Mouse (Mus musculus): ENCODE measurements around the gene Riox1. TPM values are rescaled to one million over a fixed set of nuclear protein-coding genes. Genes with fewer than 3 reads are reported as not detected.
"Not testable (repeated sequence)": the region's sequence is repeated elsewhere in the genome, so short reads cannot be mapped to it uniquely, and the experiment has no call there.

Gene Riox1
- polyA plus RNA-seq, 1 experiment from 2014 or later = 24.7 TPM

- WGBS = 89% methylated on average over 4 of the region's 4 CpGs
- Histone ChIP-seq H3K4me1 (replicated peaks; ENCODE audit: control insufficient read depth, insufficient read depth, low read length) (peaks cover 10% of the 10 kb centered on the region; the same call in 1 of the 2 replicates), H3K27me3 (replicated peaks; ENCODE audit: control insufficient read depth, insufficient read depth, low read length) (no peaks in the 10 kb centered on the region), H3K27ac (ENCODE audit: low read depth, low read length) (no peak overlapping the region), H3K36me3 (ENCODE audit: control insufficient read depth, insufficient read depth, low read length) (no peaks in the 10 kb centered on the region), H3K9ac (ENCODE audit: low read depth, low read length) (no peak overlapping the region), H3K9me3 (ENCODE audit: control insufficient read depth, low read length) (no peaks in the 10 kb centered on the region), H3K4me2 (no peak overlapping the region), H3K4me3 (ENCODE audit: low read depth, low read length) (no peak overlapping the region)
- DNase-seq (ENCODE audit: low spot score) (no peak), ATAC-seq (replicated peaks; ENCODE audit: low FRiP score) (no peak)
These were observed 39.0 kb downstream of the Riox1 start for GRCm38 (mm10) chr12:83989378-83989777.

GRCm38 (mm10) chr12:83997221-83997620 is 46.8 kb downstream of the Riox1 start:
- no peaks in the 10 kb centered on the region for H3K36me3 ChIP-seq (ENCODE audit: control insufficient read depth, insufficient read depth, low read length)
- H3K4me3 ChIP-seq (ENCODE audit: low read depth, low read length) = no peak overlapping the region
- H3K4me2 ChIP-seq = no peak overlapping the region
- no peak overlapping the region for H3K27ac ChIP-seq (ENCODE audit: low read depth, low read length)
- H3K4me1 ChIP-seq (replicated peaks; ENCODE audit: control insufficient read depth, insufficient read depth, low read length) = no peaks in the 10 kb centered on the region; the same call in 1 of the 2 replicates
- ATAC-seq (replicated peaks; ENCODE audit: low FRiP score) (no peak), DNase-seq (ENCODE audit: low spot score) (no peak)
- WGBS = 56% methylated on average over 2 of the region's 2 CpGs
- H3K9me3 ChIP-seq (ENCODE audit: control insufficient read depth, low read length) = no peaks in the 10 kb centered on the region
- no peak overlapping the region for H3K9ac ChIP-seq (ENCODE audit: low read depth, low read length)
- no peaks in the 10 kb centered on the region for H3K27me3 ChIP-seq (replicated peaks; ENCODE audit: control insufficient read depth, insufficient read depth, low read length)

- Histone ChIP-seq H3K36me3 (ENCODE audit: control insufficient read depth, insufficient read depth, low read length) (no peaks in the 10 kb centered on the region), H3K27me3 (replicated peaks; ENCODE audit: control insufficient read depth, insufficient read depth, low read length) (no peaks in the 10 kb centered on the region), H3K4me1 (replicated peaks; ENCODE audit: control insufficient read depth, insufficient read depth, low read length) (no peaks in the 10 kb centered on the region; the same call in 1 of the 2 replicates), H3K9ac (ENCODE audit: low read depth, low read length) (no peak overlapping the region), H3K9me3 (ENCODE audit: control insufficient read depth, low read length) (no peaks in the 10 kb centered on the region), H3K4me2 (no peak overlapping the region), H3K4me3 (ENCODE audit: low read depth, low read length) (no peak overlapping the region), H3K27ac (ENCODE audit: low read depth, low read length) (no peak overlapping the region)
- no peak for ATAC-seq (replicated peaks; ENCODE audit: low FRiP score)
- no peak for DNase-seq (ENCODE audit: low spot score)
- WGBS = 57% methylated on average over 11 of the region's 11 CpGs
These were observed 48.1 kb downstream of the Riox1 start for GRCm38 (mm10) chr12:83998341-83999107.

- H3K4me2 ChIP-seq; H3K9me3 ChIP-seq (ENCODE audit: control insufficient read depth, low read length); H3K9ac ChIP-seq (ENCODE audit: low read depth, low read length); H3K27ac ChIP-seq (ENCODE audit: low read depth, low read length); DNase-seq (ENCODE audit: low spot score); H3K27me3 ChIP-seq (replicated peaks; ENCODE audit: control insufficient read depth, insufficient read depth, low read length); H3K4me1 ChIP-seq (replicated peaks; ENCODE audit: control insufficient read depth, insufficient read depth, low read length); H3K36me3 ChIP-seq (ENCODE audit: control insufficient read depth, insufficient read depth, low read length); H3K4me3 ChIP-seq (ENCODE audit: low read depth, low read length): not testable (repeated sequence)
- 62% methylated on average over 8 of the region's 8 CpGs for WGBS
- peak; percentile 49 for ATAC-seq (replicated peaks; ENCODE audit: low FRiP score)
These were observed 48.8 kb downstream of the Riox1 start for GRCm38 (mm10) chr12:83999237-83999636.

GRCm38 (mm10) chr12:84000418-84000817 is 50.0 kb downstream of the Riox1 start:
- WGBS = 64% methylated on average over 3 of the region's 3 CpGs
- H3K9me3 ChIP-seq (ENCODE audit: control insufficient read depth, low read length) = no peaks in the 10 kb centered on the region

More at GRCm38 (mm10) chr12:84000418-84000817, 50.0 kb downstream of the Riox1 start:
- no peaks in the 10 kb centered on the region; the same call in 1 of the 2 replicates for H3K4me1 ChIP-seq (replicated peaks; ENCODE audit: control insufficient read depth, insufficient read depth, low read length)
- H3K4me3 ChIP-seq (ENCODE audit: low read depth, low read length) = no peak overlapping the region
- DNase-seq (ENCODE audit: low spot score) = no peak
- no peaks in the 10 kb centered on the region for H3K36me3 ChIP-seq (ENCODE audit: control insufficient read depth, insufficient read depth, low read length)
- no peak overlapping the region for H3K4me2 ChIP-seq
- no peak overlapping the region for H3K9ac ChIP-seq (ENCODE audit: low read depth, low read length)
- H3K27ac ChIP-seq (ENCODE audit: low read depth, low read length) = no peak overlapping the region
- no peaks in the 10 kb centered on the region for H3K27me3 ChIP-seq (replicated peaks; ENCODE audit: control insufficient read depth, insufficient read depth, low read length)
- no peak for ATAC-seq (replicated peaks; ENCODE audit: low FRiP score)

Other genes starting within 250 kb of the Riox1 start
- gene Papln, start 187.0 kb upstream of the Riox1 start, polyA plus RNA-seq (2014; fragmentation: Nextera tagmentation; extraction: Ambion mirVana) = 0.57 and 0.58 TPM in 2 replicates
- gene Numb, start 28.7 kb upstream of the Riox1 start, polyA plus RNA-seq (2014; fragmentation: Nextera tagmentation; extraction: Ambion mirVana) = 25.2 and 26.8 TPM in 2 replicates
- gene Heatr4, start 34.2 kb downstream of the Riox1 start, polyA plus RNA-seq (2014; fragmentation: Nextera tagmentation; extraction: Ambion mirVana) = not detected in 2 replicates
- 22.5 and 22.6 TPM in 2 replicates for gene Acot2, start 37.3 kb downstream of the Riox1 start, polyA plus RNA-seq (2014; fragmentation: Nextera tagmentation; extraction: Ambion mirVana)
- gene Acot1, start 58.9 kb downstream of the Riox1 start, polyA plus RNA-seq (2014; fragmentation: Nextera tagmentation; extraction: Ambion mirVana) = 42.9 and 44.2 TPM in 2 replicates
- gene Acot4, start 87.8 kb downstream of the Riox1 start, polyA plus RNA-seq (2014; fragmentation: Nextera tagmentation; extraction: Ambion mirVana) = 8.4 and 8.5 TPM in 2 replicates
- not detected in 2 replicates for gene Gm49366, start 88.3 kb downstream of the Riox1 start, polyA plus RNA-seq (2014; fragmentation: Nextera tagmentation; extraction: Ambion mirVana)
- 3.0 and 3.8 TPM in 2 replicates for gene Acot3, start 101.5 kb downstream of the Riox1 start, polyA plus RNA-seq (2014; fragmentation: Nextera tagmentation; extraction: Ambion mirVana)
- not detected in 2 replicates for gene Acot5, start 118.7 kb downstream of the Riox1 start, polyA plus RNA-seq (2014; fragmentation: Nextera tagmentation; extraction: Ambion mirVana)
- 1.0 and 1.4 TPM in 2 replicates for gene Acot6, start 150.0 kb downstream of the Riox1 start, polyA plus RNA-seq (2014; fragmentation: Nextera tagmentation; extraction: Ambion mirVana)
- gene Dnal1, start 163.8 kb downstream of the Riox1 start, polyA plus RNA-seq (2014; fragmentation: Nextera tagmentation; extraction: Ambion mirVana) = 2.0 and 2.3 TPM in 2 replicates
- gene Pnma1, start 197.9 kb downstream of the Riox1 start, polyA plus RNA-seq (2014; fragmentation: Nextera tagmentation; extraction: Ambion mirVana) = 0.27 and 0.53 TPM in 2 replicates